Mouse (Mus musculus): ENCODE results near the gene Capzb. TPM values are rescaled to one million over a fixed set of nuclear protein-coding genes. Genes with fewer than 3 reads are reported as not detected.

The Capzb gene
- polyA plus RNA-seq, 1 experiment from 2014 or later = 218 TPM

- Histone ChIP-seq H3K4me1 (ENCODE audit: control insufficient read depth, insufficient read depth, low read length) (no peaks in the 10 kb centered on the region), H3K27ac (ENCODE audit: low read depth, low read length) (no peak overlapping the region), H3K4me2 (ENCODE audit: low read depth, low read length) (no peak overlapping the region), H3K36me3 (ENCODE audit: control insufficient read depth, insufficient read depth, low read length) (no peaks in the 10 kb centered on the region), H3K9ac (replicated peaks; ENCODE audit: low read depth, low read length) (no peak overlapping the region), H3K27me3 (ENCODE audit: control insufficient read depth, insufficient read depth, low read length) (no peaks in the 10 kb centered on the region), H3K9me3 (ENCODE audit: control insufficient read depth, low read length) (no peaks in the 10 kb centered on the region), H3K4me3 (ENCODE audit: low read depth, low read length) (no peak overlapping the region)
- 82% methylated on average over 2 of the region's 2 CpGs for WGBS
- no peak for ATAC-seq (ENCODE audit: low read depth)
Measured at GRCm38 (mm10) chr4:139161076-139161475, 31.6 kb upstream of the Capzb start.

DNA sequence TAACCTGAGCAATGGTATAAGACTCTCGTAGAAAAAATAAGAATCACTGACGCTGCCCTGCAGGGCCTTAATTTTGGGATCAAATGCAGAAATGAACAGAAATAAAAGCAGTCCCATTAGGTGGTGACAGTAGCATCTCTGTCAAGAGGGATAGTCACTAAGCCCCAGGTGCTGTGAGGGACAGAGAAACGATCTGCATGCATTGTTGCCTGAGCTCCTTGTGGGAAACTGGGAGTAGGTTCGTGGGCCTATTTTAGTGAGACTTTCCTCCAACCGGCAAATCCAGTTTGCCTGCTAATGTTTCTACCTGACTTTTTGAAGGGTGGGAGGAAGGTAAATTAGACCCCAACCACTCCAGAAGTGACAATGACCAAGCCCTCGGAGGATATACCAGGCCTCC is 28.6 kb upstream of the Capzb start:
- Histone ChIP-seq H3K9me3 (ENCODE audit: control insufficient read depth, low read length) (no peaks in the 10 kb centered on the region), H3K4me2 (ENCODE audit: low read depth, low read length) (no peak overlapping the region), H3K9ac (replicated peaks; ENCODE audit: low read depth, low read length) (no peak overlapping the region), H3K27me3 (ENCODE audit: control insufficient read depth, insufficient read depth, low read length) (no peaks in the 10 kb centered on the region), H3K36me3 (ENCODE audit: control insufficient read depth, insufficient read depth, low read length) (no peaks in the 10 kb centered on the region), H3K4me1 (ENCODE audit: control insufficient read depth, insufficient read depth, low read length) (no peaks in the 10 kb centered on the region), H3K4me3 (ENCODE audit: low read depth, low read length) (no peak overlapping the region), H3K27ac (ENCODE audit: low read depth, low read length) (no peak overlapping the region)
- WGBS = 90% methylated on average over 6 of the region's 6 CpGs
- ATAC-seq (ENCODE audit: low read depth) = no peak

GRCm38 (mm10) chr4:139165259-139165658 is 27.4 kb upstream of the Capzb start:
- no peak for ATAC-seq (ENCODE audit: low read depth)
- Histone ChIP-seq H3K4me3 (ENCODE audit: low read depth, low read length) (no peak overlapping the region), H3K4me2 (ENCODE audit: low read depth, low read length) (no peak overlapping the region), H3K27me3 (ENCODE audit: control insufficient read depth, insufficient read depth, low read length) (no peaks in the 10 kb centered on the region), H3K9me3 (ENCODE audit: control insufficient read depth, low read length) (no peaks in the 10 kb centered on the region), H3K27ac (ENCODE audit: low read depth, low read length) (no peak overlapping the region), H3K9ac (replicated peaks; ENCODE audit: low read depth, low read length) (no peak overlapping the region), H3K36me3 (ENCODE audit: control insufficient read depth, insufficient read depth, low read length) (no peaks in the 10 kb centered on the region), H3K4me1 (ENCODE audit: control insufficient read depth, insufficient read depth, low read length) (no peaks in the 10 kb centered on the region)
- WGBS = 84% methylated on average over 8 of the region's 8 CpGs

GRCm38 (mm10) chr4:139166244-139166643 is 26.5 kb upstream of the Capzb start:
- H3K9me3 ChIP-seq (ENCODE audit: control insufficient read depth, low read length) = no peaks in the 10 kb centered on the region
- no peak overlapping the region for H3K4me3 ChIP-seq (ENCODE audit: low read depth, low read length)
- no peak for ATAC-seq (ENCODE audit: low read depth)
- no peak overlapping the region for H3K4me2 ChIP-seq (ENCODE audit: low read depth, low read length)
- no peak overlapping the region for H3K27ac ChIP-seq (ENCODE audit: low read depth, low read length)
- H3K9ac ChIP-seq (replicated peaks; ENCODE audit: low read depth, low read length) = no peak overlapping the region
- 88% methylated on average over 8 of the region's 8 CpGs for WGBS
- no peaks in the 10 kb centered on the region for H3K4me1 ChIP-seq (ENCODE audit: control insufficient read depth, insufficient read depth, low read length)
- no peaks in the 10 kb centered on the region for H3K36me3 ChIP-seq (ENCODE audit: control insufficient read depth, insufficient read depth, low read length)
- H3K27me3 ChIP-seq (ENCODE audit: control insufficient read depth, insufficient read depth, low read length) = no peaks in the 10 kb centered on the region

DNA sequence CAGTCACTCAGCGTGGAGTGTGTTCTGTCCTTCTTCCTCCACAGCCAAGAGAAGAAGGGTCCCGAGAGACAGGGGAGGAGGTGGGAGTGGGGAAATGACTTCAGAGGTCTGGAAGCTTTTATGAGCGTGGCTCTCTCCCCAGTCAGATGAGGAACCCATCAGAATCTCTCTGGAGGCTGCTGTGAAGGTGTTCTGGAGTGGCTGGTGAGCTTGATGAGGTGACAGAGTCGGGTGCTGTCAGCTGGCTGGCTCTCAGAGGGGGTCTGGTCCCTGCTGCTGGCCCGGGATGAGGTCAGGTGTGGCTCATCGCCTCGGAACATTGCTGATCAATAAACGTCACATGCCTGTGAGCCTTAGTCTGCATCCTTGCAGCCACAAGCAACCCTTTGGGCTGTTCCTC is 25.6 kb upstream of the Capzb start:
- Histone ChIP-seq H3K4me3 (ENCODE audit: low read depth, low read length) (no peak overlapping the region), H3K27me3 (ENCODE audit: control insufficient read depth, insufficient read depth, low read length) (no peaks in the 10 kb centered on the region), H3K9ac (replicated peaks; ENCODE audit: low read depth, low read length) (no peak overlapping the region), H3K4me2 (ENCODE audit: low read depth, low read length) (no peak overlapping the region), H3K27ac (ENCODE audit: low read depth, low read length) (no peak overlapping the region), H3K36me3 (ENCODE audit: control insufficient read depth, insufficient read depth, low read length) (no peaks in the 10 kb centered on the region), H3K9me3 (ENCODE audit: control insufficient read depth, low read length) (no peaks in the 10 kb centered on the region), H3K4me1 (ENCODE audit: control insufficient read depth, insufficient read depth, low read length) (no peaks in the 10 kb centered on the region)
- ATAC-seq (ENCODE audit: low read depth) = no peak
- WGBS = 60% methylated on average over 8 of the region's 8 CpGs

- Histone ChIP-seq H3K4me2 (ENCODE audit: low read depth, low read length) (no peak overlapping the region), H3K36me3 (ENCODE audit: control insufficient read depth, insufficient read depth, low read length) (no peaks in the 10 kb centered on the region), H3K27me3 (ENCODE audit: control insufficient read depth, insufficient read depth, low read length) (no peaks in the 10 kb centered on the region), H3K9ac (replicated peaks; ENCODE audit: low read depth, low read length) (no peak overlapping the region), H3K9me3 (ENCODE audit: control insufficient read depth, low read length) (no peaks in the 10 kb centered on the region), H3K27ac (ENCODE audit: low read depth, low read length) (no peak overlapping the region), H3K4me1 (ENCODE audit: control insufficient read depth, insufficient read depth, low read length) (no peaks in the 10 kb centered on the region), H3K4me3 (ENCODE audit: low read depth, low read length) (no peak overlapping the region)
- 85% methylated on average over 15 of the region's 15 CpGs for WGBS
- ATAC-seq (ENCODE audit: low read depth) = no peak
Measured at GRCm38 (mm10) chr4:139168985-139169747, 23.5 kb upstream of the Capzb start.

DNA sequence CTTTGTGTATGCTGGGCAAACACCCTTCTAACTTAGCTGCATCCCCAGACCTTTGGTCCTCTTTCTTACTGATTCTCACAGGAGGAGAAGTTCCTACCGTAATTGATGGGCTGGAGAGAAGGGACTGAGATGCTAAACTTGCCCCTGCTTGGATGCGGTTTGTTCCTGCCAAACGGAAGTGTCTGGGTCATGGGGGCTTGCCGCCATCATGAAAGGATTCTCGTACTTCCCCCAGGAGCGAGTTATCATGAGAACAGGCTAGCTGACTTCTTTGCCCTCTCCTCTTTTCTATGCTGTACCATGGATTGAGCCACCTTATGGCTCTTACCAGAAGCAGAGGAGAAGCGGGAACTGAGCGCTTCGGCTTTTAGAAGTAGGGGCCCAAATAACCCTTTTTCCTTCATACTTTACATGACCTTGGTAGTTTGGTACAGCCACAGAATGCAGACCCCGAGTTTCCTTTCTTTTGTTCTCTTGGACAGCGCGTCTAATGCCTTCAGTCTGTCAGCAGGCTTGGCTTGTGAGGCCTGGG is 22.9 kb upstream of the Capzb start:
- H3K27ac ChIP-seq (ENCODE audit: low read depth, low read length) = no peak overlapping the region
- H3K4me3 ChIP-seq (ENCODE audit: low read depth, low read length) = no peak overlapping the region
- no peaks in the 10 kb centered on the region for H3K4me1 ChIP-seq (ENCODE audit: control insufficient read depth, insufficient read depth, low read length)
- no peak overlapping the region for H3K4me2 ChIP-seq (ENCODE audit: low read depth, low read length)
- WGBS = 65% methylated on average over 12 of the region's 12 CpGs
- no peak overlapping the region for H3K9ac ChIP-seq (replicated peaks; ENCODE audit: low read depth, low read length)
- H3K36me3 ChIP-seq (ENCODE audit: control insufficient read depth, insufficient read depth, low read length) = no peaks in the 10 kb centered on the region
- no peaks in the 10 kb centered on the region for H3K9me3 ChIP-seq (ENCODE audit: control insufficient read depth, low read length)
- ATAC-seq (ENCODE audit: low read depth) = no peak
- H3K27me3 ChIP-seq (ENCODE audit: control insufficient read depth, insufficient read depth, low read length) = no peaks in the 10 kb centered on the region

DNA sequence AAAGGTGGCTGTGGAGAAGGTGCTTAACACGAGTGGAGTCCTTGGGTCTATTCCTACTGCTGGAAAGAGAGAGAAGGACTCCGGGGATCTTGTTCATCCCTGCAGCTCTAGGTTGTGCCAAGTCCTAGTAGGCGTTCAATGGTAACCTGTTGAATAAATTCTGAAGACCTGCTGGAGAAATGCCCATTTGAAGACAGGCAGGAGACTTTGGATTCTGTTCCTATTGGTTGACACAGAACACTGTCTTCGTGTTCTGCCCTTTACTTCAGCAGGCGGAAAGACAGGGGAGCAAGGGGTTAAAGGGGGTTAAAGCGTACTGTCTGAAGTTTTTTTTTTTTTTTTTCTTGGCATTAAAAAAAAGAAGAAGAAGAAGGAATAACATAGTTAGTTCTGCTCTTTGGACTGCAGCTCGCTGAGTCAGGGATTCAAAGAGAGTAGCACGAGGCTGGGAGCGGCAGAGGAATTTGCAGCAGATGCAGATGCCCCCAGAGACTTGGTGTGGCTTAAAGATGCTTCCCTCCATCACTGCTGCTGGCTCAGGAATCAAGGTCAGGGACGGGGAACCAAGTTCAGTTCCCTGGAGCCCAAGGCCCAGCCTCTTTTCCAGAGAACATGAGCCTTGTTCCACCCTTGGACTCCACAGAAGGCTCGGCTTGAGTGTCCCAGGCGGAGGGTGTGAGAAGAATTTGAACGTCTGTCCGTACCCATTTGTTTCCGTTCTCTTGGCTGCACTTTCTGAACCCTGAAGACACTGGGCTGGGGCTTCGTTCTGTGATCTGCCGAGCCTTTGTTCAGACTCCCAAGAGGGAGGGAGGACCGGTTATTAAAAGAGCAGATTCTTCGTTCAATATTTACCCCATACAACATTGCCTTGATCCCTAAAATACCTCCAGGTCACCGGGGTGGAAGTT is 17.4 kb upstream of the Capzb start:
- Histone ChIP-seq H3K36me3 (ENCODE audit: control insufficient read depth, insufficient read depth, low read length) (no peaks in the 10 kb centered on the region), H3K27me3 (ENCODE audit: control insufficient read depth, insufficient read depth, low read length) (no peaks in the 10 kb centered on the region), H3K4me2 (ENCODE audit: low read depth, low read length) (no peak overlapping the region), H3K9me3 (ENCODE audit: control insufficient read depth, low read length) (no peaks in the 10 kb centered on the region), H3K27ac (ENCODE audit: low read depth, low read length) (no peak overlapping the region), H3K4me1 (ENCODE audit: control insufficient read depth, insufficient read depth, low read length) (no peaks in the 10 kb centered on the region), H3K9ac (replicated peaks; ENCODE audit: low read depth, low read length) (no peak overlapping the region), H3K4me3 (ENCODE audit: low read depth, low read length) (no peak overlapping the region)
- WGBS = 64% methylated on average over 20 of the region's 20 CpGs
- no peak for ATAC-seq (ENCODE audit: low read depth)

DNA sequence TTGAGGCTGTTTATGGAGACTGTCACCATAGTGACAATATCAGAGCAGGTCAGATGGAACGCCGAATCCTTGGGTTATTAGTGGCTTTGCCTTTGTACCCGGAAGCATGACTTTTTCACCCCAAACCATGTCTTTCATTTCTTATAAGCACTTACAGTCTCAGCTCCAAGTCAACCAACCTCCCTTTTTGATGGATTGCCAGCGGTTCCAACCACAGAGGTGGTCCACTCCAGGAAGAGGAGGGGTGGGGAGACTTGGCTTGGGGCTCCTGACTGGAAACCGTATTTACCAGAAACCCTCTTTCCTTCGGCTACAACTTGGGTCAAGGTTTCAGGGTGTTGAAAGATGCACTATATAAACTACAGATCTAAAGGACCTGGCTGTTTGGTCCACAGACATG is 16.7 kb upstream of the Capzb start:
- Histone ChIP-seq H3K4me1 (ENCODE audit: control insufficient read depth, insufficient read depth, low read length) (no peaks in the 10 kb centered on the region), H3K4me2 (ENCODE audit: low read depth, low read length) (no peak overlapping the region), H3K27ac (ENCODE audit: low read depth, low read length) (no peak overlapping the region), H3K27me3 (ENCODE audit: control insufficient read depth, insufficient read depth, low read length) (no peaks in the 10 kb centered on the region), H3K4me3 (ENCODE audit: low read depth, low read length) (no peak overlapping the region), H3K36me3 (ENCODE audit: control insufficient read depth, insufficient read depth, low read length) (no peaks in the 10 kb centered on the region), H3K9me3 (ENCODE audit: control insufficient read depth, low read length) (no peaks in the 10 kb centered on the region), H3K9ac (replicated peaks; ENCODE audit: low read depth, low read length) (no peak overlapping the region)
- 61% methylated on average over 6 of the region's 6 CpGs for WGBS
- ATAC-seq (ENCODE audit: low read depth) = no peak
